Mouse (Mus musculus): ENCODE results near the gene Plekhg6.
A peak's percentile ranks its signal among the peaks of the same experiment; 100 is the strongest.

Gene Plekhg6

DNA sequence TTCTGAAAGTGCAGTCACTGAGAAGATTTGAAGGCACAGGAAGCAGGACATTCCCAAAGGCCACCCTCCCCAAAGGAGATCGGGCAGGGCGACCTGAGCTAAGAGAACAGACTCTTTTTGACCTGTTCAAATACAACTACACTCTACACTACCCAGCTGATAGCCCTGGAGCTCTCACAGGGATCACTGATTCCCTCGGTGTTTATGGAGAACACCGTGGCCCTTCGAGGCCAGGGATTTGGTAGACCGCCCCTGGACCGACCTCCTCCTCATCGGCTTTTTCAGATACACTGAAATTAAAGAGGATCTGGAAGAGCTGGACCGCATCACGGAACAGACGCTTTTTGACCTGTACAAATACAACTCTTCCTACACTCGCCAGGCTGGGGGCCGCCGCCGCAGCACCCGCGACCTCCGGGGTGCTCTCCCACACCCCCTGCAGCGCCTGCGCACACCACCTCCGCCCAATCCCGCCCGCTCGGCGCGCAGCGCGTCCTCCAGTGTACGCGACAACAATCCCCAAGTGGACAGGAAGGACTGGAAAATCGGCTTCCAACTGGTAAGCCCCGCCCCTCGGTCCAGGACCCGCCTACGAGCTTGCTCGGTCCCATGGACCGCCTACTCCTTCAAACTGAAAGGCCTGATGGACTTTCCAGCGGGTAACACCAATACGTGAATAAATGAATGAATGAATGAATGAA, 49.8 kb downstream of the Plekhg6 start:
- DNase-seq (ENCODE audit: low spot score in 2 of 2), result peak; percentile 54 to 56

DNA sequence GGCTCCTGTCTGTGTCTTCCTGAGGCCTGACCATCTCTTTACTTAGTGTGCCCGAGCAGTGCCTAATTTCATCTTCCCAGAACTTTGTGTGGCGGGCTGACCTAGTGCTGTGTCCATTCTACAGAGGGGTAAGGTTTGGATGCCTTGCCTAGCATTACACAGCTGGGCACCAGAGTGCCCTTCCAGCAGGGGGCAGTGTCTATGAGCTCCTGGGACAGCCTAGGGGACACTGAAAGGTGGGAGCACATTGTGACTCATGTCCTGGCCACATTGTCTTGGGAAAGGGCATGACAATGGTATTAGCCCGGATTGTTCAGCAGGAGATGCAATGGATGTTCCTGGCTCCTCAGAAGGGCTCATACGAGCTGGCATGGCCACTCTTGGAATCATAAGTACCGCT, 52.4 kb downstream of the Plekhg6 start:
- no peak for DNase-seq (ENCODE audit: low spot score in 2 of 2)

DNA sequence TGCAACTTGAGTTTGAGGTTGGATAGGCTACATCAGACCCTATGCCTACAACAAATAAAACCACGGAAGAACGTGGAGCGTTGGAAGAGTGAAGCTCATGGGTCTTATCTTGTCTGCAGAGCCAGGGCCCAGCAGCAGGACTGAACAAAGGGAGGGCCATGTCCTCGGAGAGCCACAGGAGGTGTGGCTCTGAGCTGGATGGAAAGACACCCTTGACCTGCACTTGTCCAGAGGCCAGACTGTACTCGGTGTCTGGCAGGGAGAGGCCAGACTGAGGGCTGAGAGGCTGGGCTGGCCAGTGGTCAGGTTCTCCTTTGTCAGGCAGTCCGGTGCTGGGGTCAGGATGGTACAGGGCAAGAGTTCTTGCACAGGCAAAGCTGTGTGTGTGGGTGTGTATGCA, 55.3 kb downstream of the Plekhg6 start:
- DNase-seq (ENCODE audit: low spot score in 2 of 2), result no peak

DNA sequence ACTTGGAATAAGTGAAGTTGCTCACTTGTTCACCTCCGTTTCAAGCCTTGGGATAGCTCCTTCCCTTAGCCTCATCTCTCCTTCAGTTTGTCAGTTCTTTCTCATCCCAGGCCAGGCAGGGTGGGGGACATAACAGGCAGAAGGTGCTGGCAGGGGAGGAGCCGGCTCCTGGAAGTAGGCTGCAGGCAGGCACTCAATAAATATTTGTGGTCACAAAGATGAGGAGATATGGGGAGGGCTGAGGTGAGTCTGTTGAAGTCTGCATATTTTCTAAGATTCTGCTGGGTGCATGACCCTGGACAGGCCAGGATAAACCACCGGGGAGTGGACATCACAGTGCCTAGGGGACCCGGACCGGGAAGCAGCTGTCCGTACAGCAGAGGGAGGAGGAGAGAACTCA, 57.0 kb downstream of the Plekhg6 start:
- DNase-seq (ENCODE audit: low spot score in 2 of 2), result no peak

DNA sequence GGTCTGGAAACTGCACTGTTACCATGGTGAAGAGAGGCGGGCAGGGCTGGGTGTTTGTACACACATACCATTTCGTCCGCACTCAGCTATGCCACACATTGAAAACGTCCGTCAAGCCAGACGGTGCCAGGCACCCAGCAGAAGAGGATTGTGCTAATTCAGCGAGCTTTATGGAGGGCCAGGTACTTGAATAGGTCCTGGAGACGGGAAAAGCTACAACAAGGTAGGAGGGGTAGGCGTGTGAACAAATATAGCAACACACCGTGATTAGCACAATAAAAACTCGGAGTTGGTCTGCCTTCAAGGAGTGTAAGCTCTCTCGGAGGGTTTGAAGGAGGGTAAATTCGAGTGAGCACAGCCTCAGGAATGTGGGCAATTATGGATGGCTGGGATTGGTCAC, 57.8 kb downstream of the Plekhg6 start:
- DNase-seq (ENCODE audit: low spot score in 2 of 2), result no peak

DNA sequence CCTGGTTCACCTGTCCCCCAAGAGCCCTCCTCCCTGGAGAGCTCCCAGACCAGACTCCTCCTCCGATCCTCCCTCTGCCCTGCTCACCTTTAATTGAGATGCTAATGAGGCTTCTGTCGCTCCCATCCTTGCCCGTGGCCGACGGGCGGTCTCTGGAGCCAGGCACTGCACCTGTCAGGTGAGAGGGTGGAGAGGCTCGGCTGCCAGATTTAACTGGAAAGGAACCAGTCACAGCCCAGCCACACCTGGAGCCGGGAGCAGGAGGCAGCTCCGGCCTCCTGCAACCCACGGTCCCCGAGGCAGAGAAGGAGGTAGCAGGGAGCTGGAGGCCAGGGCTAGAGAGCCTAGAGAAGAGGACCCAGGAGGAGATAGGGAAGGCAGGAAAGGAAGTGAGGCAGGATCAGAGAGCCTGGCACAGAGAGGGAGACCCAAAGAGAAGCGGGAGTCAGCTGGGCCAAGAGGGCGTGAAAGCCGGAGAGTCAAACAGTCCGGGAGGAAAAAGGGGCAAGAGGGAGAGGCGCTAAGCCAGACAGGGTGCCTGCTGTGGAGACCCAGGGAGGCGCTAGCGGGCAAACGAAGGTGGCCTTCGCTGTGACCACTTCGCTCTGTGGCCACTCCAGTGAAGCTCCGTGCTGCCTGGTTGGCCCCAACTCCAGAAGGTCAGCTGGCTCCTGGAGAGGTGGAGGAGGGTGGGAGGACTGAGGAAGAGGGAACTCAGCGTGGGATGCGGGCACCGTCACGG, 59.3 kb downstream of the Plekhg6 start:
- no peak for DNase-seq (ENCODE audit: low spot score in 2 of 2)

DNA sequence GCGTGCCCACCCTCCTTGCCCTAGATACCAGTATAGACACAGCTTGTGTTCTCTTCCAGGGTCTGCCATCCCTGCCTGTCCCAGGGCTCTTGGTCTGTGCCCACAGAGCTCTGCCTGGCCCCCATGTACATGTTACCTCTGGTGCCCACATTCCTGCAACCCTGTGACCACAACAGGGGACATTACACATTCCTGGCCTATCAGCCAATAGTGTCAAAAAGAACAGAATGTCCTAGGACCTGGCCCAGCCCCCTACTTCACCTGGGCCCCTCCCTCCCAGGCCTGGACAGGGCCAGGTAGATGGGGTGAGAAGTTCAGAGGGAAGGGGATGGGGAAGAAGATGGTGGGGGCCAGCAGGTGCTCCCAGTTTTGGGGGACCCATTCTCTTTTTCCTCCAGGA, 60.3 kb downstream of the Plekhg6 start, which contains the start of gene Scnn1a:
Scnn1a (plus strand) TSS at position 337 of the 400 bp plus-strand sequence.
- no peak for DNase-seq (ENCODE audit: low spot score in 2 of 2)

DNA sequence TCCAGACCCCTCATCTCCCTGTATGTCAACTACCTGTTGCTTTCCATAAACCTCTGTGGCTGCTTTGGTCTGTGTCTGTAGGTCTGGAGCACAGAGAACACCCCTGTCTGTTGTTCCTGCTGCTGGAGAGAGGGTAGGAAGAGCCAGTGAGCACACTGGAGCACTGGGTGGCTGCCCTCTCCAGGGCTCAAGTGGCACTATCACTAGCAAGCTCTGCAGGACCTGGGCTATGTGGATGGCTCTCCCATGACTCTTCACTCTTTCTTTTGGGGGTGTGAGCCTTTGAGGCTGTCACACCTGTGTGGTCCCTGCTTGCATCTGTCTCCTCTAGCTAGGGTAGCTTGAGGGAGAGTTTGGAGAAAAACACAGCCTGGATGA, 60.7 kb downstream of the Plekhg6 start:
- no peak for DNase-seq (ENCODE audit: low spot score in 2 of 2)

DNA sequence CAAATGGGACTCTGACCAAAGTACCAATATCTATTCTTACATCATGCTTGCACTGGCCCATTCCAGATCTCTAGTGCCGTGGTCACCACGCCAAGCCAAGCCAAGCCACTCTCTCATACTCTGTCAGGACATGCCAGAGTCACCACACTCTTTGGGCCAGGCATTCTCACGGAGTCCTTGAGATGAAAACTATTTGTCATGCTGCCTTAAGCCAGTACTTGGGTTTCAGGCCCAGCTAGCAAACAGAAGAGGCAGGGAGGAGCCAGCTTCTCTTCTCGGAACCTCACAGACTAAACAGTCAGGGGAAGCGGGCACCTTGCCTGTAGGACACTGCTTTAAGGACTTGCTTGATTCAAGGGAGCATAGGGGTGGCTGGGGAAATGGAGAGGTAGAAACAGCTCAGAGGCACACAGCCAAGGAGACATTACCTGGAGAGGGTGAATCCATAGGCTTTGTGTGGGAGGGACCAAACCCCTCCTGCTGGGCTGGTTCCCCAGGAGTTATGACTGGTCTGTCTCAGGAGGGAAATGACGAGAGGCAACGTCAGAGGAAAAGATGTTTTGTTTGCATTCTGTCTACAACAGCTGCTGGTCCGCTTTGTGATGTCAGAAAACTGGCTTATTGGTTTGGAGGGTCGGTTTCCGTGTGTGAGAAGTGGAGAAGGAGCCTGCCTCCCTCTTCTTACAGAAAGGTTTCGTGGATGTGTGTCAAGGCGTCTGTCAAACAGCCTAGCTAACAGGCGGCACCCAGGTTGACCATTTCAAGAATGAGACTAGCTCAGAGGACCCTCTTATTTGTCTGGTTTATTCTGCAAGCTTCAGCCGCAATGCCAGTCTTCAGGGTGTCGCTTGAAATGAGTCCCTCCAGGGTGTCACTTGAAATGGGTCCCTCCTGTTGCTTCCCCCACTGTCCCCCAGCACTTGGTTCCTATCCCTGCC, 61.3 kb downstream of the Plekhg6 start:
- no peak for DNase-seq (ENCODE audit: low spot score in 2 of 2)

DNA sequence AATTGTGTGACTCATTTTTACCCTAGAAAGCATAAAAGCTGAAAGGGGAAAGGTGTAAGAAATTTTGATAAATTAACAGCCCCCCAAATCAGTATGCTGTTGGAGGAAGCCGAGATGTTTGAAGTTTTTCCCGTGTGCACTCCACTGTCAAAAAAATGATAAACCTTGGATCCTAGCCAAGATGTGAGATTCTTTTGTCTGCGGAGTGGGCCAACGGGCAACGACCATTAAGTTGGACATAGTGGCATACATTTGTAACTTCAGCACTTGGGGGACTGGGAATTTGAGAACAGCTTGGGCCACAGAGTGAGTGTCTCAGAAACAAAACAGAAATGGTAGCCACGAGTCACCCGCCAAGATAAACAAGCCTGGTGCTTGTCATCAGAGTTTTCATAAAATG, 63.5 kb downstream of the Plekhg6 start:
- no peak for DNase-seq (ENCODE audit: low spot score in 2 of 2)

DNA sequence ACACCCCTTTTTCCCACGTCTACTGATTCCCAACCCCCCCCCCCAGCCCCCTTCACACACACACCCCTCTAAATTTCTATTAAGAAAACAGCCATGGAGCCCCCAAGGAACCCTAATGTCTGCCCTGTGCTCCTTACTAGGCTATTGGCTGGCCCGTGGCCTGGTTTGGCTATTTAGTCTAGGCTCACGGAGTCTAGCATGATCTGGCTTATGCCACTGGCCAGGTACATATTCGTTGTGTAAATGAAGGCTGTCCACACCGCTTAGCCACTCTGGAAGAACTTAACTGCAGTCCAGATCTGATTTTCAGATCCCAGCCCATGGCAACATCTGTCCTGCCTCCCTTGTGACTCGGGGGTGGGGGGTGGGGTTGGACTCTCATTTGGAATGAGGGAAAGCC, 65.8 kb downstream of the Plekhg6 start:
- no peak for DNase-seq (ENCODE audit: low spot score in 2 of 2)

DNA sequence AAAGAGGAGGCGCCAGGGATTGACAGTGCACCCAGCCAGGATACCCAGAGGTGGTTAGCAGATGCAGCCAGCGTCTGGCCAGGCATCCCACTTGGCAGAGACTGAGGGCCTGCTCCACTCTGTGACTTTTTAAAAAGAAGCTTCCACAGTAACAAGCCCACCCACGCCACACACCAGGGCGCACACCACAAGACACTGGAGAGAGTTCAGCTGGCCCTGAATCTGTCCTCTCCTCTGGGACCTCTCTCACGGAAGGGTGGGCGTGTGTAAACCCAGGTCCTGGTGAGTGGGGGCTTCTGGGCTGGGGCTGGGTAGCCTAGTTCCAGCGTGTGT, 66.4 kb downstream of the Plekhg6 start:
- DNase-seq (ENCODE audit: low spot score in 2 of 2), result no peak

DNA sequence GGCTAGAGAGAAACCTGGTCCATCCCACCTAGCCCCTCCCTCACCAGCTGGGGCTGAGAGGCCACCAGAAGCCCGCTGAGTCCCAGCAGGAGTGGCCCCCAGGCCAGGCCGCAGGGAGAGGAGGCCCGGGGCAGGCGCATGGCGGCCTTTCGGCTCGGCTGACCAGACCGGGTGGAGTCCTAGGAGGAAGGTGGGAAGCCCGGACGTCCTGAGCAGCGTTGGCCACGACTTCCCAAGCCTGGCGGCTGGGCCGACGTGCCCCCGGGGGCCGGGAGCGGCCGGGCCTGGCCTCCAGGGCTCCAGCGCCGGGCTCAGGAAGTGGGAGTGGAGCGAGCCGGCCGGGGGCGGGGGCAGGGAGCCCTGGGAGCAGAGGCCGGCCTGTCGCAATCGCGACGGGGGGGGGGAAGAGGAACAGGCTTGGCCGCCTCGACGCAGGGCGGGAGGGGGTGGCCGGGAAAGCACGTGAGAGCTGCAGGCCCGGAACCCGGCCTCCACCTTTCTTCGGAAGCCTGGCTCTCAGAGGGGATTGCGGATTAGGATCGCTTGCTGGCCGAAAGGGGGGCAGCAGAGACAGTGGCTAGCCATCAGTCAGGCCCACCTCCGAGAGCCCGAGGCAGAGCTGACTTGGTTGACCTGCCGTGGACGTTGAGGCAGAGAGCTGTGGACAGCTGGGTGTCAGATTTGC, 66.9 kb downstream of the Plekhg6 start, which contains the start of gene Ltbr:
Ltbr (minus strand) TSS at position 340 of the 685 bp plus-strand sequence.
- peak; percentile 13 to 21 for DNase-seq (ENCODE audit: low spot score in 2 of 2)

Measured in right cerebral cortex, postnatal 36 days (tissue).